Mouse (Mus musculus) heart, adult 2 months (tissue): ENCODE results near the gene Gli2. TPM values are rescaled to one million over a fixed set of nuclear protein-coding genes. Genes with fewer than 3 reads are reported as not detected.

Source experiments
- DNase-seq, 2 experiments: peaks; one replicate each; pipeline ENCODE4 v3.0.0; 2021
- H3K27ac ChIP-seq: fragments of 200-600 bp; 2 replicates; pipeline ENCODE4 v1.8.1; 2022
- H3K27me3 ChIP-seq: fragments of 200-500 bp; 2 replicates; pipeline ENCODE4 v1.6.1; 2012; ENCODE audit warnings: mild to moderate bottlenecking, low read length, inconsistent platforms, mixed read lengths; ENCODE audit not compliant: control insufficient read depth, insufficient read depth
- H3K36me3 ChIP-seq: fragments of 200-500 bp; 2 replicates; pipeline ENCODE4 v1.6.1; 2012; ENCODE audit warnings: low read length, inconsistent platforms; ENCODE audit not compliant: control insufficient read depth, insufficient read depth
- H3K4me1 ChIP-seq: fragments of 200-500 bp; 2 replicates; pipeline ENCODE4 v1.6.1; 2011; ENCODE audit warnings: low read length; ENCODE audit not compliant: control insufficient read depth, insufficient read depth
- H3K4me3 ChIP-seq: fragments of 200-600 bp; 2 replicates; pipeline ENCODE4 v1.8.1; 2022
- H3K79me2 ChIP-seq: fragments of 200-500 bp; replicated peaks from 2 replicates; pipeline ENCODE4 v1.6.1; 2012; ENCODE audit warnings: mild to moderate bottlenecking, inconsistent platforms, low read length, moderate library complexity, mixed read lengths; ENCODE audit not compliant: control insufficient read depth, insufficient read depth
- H3K9ac ChIP-seq: fragments of 200-500 bp; 2 replicates; pipeline ENCODE4 v1.6.1; 2012; ENCODE audit warnings: low read depth, mild to moderate bottlenecking, control low read depth, inconsistent platforms, low read length, mixed read lengths
- CTCF ChIP-seq: fragments of 200-600 bp; IDR thresholded peaks from 2 replicates; pipeline ENCODE4 v1.8.1; 2022; ENCODE audit warnings: antibody characterized with exemption, mild to moderate bottlenecking, moderate library complexity
- EP300 ChIP-seq: fragments of 200-500 bp; IDR thresholded peaks from 2 replicates; pipeline ENCODE4 v1.6.1; 2011; ENCODE audit warnings: low read depth, low read length, control low read depth; ENCODE audit not compliant: insufficient read depth
- POLR2A ChIP-seq: fragments of 200-500 bp; IDR thresholded peaks from 2 replicates; pipeline ENCODE4 v1.6.1; 2011; ENCODE audit warnings: mild to moderate bottlenecking, low read depth, low read length, control low read depth; ENCODE audit not compliant: insufficient read depth
- WGBS: fragments of 180-500 bp; shearing (Covaris S2); methylation state at CpG from one replicate; pipeline ENCODE4 v1.1.7; 2018; 5-methylcytosine and 5-hydroxymethylcytosine counted together
- intact Hi-C: fragments of 180-260 bp; cut with DNase I; formaldehyde crosslinking; loops from one replicate; pipeline ENCODE4 v1.15.1; 2025
- microRNA-seq, 2 experiments: library from miRNA; unstranded; fragments of <30 nt; microRNA quantifications; one replicate each; pipeline ENCODE4 v1.2.0; 2021
- polyA plus RNA-seq: library from polyadenylated mRNA; depleted of rRNA; stranded (reverse); fragments of >200 nt; gene quantifications from 2 replicates; pipeline ENCODE4 v1.2.3, GENCODE M21; 2012
- total RNA-seq, 2 experiments: library from RNA; stranded (reverse); gene quantifications; 2 replicates each; pipeline ENCODE4 v1.2.3; 2021

The Gli2 gene
- total and polyA plus RNA-seq, 3 experiments = 1.0 to 2.6 (median 1.2) TPM

- DNase-seq = no peak
- intact Hi-C loops = no loop called here
- no peaks in the 10 kb centered on the region for H3K36me3 ChIP-seq
- no peaks in the 10 kb centered on the region for H3K27me3 ChIP-seq
- H3K27ac ChIP-seq = no peak overlapping the region
- no peaks in the 10 kb centered on the region for H3K79me2 ChIP-seq
- no peak overlapping the region for H3K9ac ChIP-seq
- TF ChIP-seq POLR2A = no peak
- no peak for TF ChIP-seq CTCF
- no peak for TF ChIP-seq EP300
- no peaks in the 10 kb centered on the region for H3K4me1 ChIP-seq
- 58% methylated on average over 18 of the region's 18 CpGs for WGBS
- H3K4me3 ChIP-seq = no peak overlapping the region
Observed at GRCm38 (mm10) chr1:118795415-118796167, 257.8 kb downstream of the Gli2 start.

GRCm38 (mm10) chr1:118789871-118790270 lies 263.5 kb downstream of the Gli2 start:
- H3K9ac ChIP-seq = no peak overlapping the region
- H3K27me3 ChIP-seq = no peaks in the 10 kb centered on the region
- H3K4me3 ChIP-seq = no peak overlapping the region
- DNase-seq = no peak
- no peaks in the 10 kb centered on the region for H3K36me3 ChIP-seq
- H3K4me1 ChIP-seq = no peaks in the 10 kb centered on the region
- no peaks in the 10 kb centered on the region for H3K79me2 ChIP-seq
- no peak for TF ChIP-seq CTCF
- no peak for TF ChIP-seq POLR2A
- TF ChIP-seq EP300 = no peak
- intact Hi-C loops = no loop called here
- 66% methylated on average over 2 of the region's 2 CpGs for WGBS
- no peak overlapping the region for H3K27ac ChIP-seq

- Histone ChIP-seq H3K36me3 (no peaks in the 10 kb centered on the region), H3K27ac (no peak overlapping the region), H3K79me2 (no peaks in the 10 kb centered on the region), H3K4me3 (no peak overlapping the region), H3K27me3 (no peaks in the 10 kb centered on the region), H3K4me1 (no peaks in the 10 kb centered on the region), H3K9ac (no peak overlapping the region)
- intact Hi-C loops = no loop called here
- DNase-seq = no peak
- no peak for TF ChIP-seq POLR2A
- WGBS = 66% methylated on average over 3 of the region's 3 CpGs
Observed at GRCm38 (mm10) chr1:118789468-118789867, 264.0 kb downstream of the Gli2 start.

- Histone ChIP-seq H3K9ac (no peak overlapping the region), H3K4me3 (no peak overlapping the region), H3K27ac (no peak overlapping the region), H3K36me3 (no peaks in the 10 kb centered on the region), H3K4me1 (no peaks in the 10 kb centered on the region), H3K27me3 (no peaks in the 10 kb centered on the region), H3K79me2 (no peaks in the 10 kb centered on the region)
- intact Hi-C loops = no loop called here
- DNase-seq = no peak
- WGBS = 62% methylated on average over 5 of the region's 5 CpGs
- TF ChIP-seq CTCF (no peak), POLR2A (no peak), EP300 (no peak)
Observed at GRCm38 (mm10) chr1:118788813-118789212, 264.6 kb downstream of the Gli2 start.

- H3K9ac ChIP-seq = no peak overlapping the region
- no peaks in the 10 kb centered on the region for H3K36me3 ChIP-seq
- H3K4me1 ChIP-seq = no peaks in the 10 kb centered on the region
- no peaks in the 10 kb centered on the region for H3K27me3 ChIP-seq
- no peak for DNase-seq
- intact Hi-C loops = no loop called here
- TF ChIP-seq CTCF (no peak), EP300 (no peak), POLR2A (no peak)
- 62% methylated on average over 3 of the region's 3 CpGs for WGBS
- no peak overlapping the region for H3K27ac ChIP-seq
- H3K4me3 ChIP-seq = no peak overlapping the region
- no peaks in the 10 kb centered on the region for H3K79me2 ChIP-seq
Observed at GRCm38 (mm10) chr1:118787486-118787885, 265.9 kb downstream of the Gli2 start.

Small RNAs within 50 kb of the gene (microRNA-seq; reads per million reads assigned to microRNA genes)
- 0 reads per million in 2 experiments for gene Mir6346
